Mouse (Mus musculus): ENCODE data around the gene Fahd1. TPM values are rescaled to one million over a fixed set of nuclear protein-coding genes. Genes with fewer than 3 reads are reported as not detected.

Fahd1 gene
- total and polyA plus RNA-seq, 3 experiments = 11.7 to 43.4 (median 25.4) TPM

GRCm38 (mm10) chr17:24847386-24847785, 2.8 kb downstream of the Fahd1 start:
- no peak for DNase-seq

DNA sequence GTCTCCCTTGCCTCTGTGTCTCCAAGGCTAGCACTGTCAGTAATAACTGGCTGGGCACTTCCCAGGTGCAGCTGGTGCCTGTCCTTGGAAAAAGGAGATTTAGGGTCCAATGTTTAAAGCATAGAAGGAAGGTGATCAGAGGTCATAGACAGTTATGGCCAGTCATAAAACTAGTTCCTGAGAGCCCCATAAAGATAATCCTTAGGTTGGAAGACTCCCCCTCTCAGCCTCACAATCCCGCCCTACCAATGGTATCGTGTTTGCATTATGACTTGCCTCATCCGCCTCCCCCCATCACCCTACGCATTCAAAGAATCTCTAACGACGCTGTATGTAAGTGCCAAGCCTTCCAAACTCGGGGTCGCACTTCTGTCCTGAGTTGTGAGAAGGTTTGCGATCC, 5.6 kb downstream of the Fahd1 start:
- no peak for DNase-seq

- no peak for DNase-seq
These were observed 7.5 kb downstream of the Fahd1 start for GRCm38 (mm10) chr17:24842631-24843030.

GRCm38 (mm10) chr17:24841133-24841532, 9.0 kb downstream of the Fahd1 start:
- DNase-seq = no peak

- DNase-seq = peak; percentile 31
These were observed 9.8 kb downstream of the Fahd1 start for GRCm38 (mm10) chr17:24840341-24840740.

DNA sequence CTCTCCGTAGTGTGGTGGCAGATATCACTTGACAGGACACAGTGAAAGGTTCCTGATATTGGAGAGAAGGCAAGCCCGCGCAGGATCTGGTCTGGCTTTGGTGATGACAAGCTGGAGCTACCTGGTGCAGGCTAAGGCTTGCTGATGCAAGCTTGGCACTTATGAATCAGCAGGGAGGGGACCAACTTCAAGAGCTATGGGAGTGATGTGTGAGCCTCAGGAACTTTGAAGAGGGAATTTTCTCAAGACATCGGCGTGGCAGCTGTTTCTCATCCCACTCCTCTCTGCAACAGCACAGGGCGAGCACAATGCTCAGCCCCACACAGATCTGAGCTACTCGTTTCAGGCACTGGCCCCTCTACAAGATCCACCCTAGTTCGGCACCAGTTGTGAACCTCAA, 10.3 kb downstream of the Fahd1 start, which contains the start of gene Hagh:
TSS of gene Hagh (plus strand) at position 302 of the 400 bp plus-strand sequence.
- DNase-seq = no peak

DNA sequence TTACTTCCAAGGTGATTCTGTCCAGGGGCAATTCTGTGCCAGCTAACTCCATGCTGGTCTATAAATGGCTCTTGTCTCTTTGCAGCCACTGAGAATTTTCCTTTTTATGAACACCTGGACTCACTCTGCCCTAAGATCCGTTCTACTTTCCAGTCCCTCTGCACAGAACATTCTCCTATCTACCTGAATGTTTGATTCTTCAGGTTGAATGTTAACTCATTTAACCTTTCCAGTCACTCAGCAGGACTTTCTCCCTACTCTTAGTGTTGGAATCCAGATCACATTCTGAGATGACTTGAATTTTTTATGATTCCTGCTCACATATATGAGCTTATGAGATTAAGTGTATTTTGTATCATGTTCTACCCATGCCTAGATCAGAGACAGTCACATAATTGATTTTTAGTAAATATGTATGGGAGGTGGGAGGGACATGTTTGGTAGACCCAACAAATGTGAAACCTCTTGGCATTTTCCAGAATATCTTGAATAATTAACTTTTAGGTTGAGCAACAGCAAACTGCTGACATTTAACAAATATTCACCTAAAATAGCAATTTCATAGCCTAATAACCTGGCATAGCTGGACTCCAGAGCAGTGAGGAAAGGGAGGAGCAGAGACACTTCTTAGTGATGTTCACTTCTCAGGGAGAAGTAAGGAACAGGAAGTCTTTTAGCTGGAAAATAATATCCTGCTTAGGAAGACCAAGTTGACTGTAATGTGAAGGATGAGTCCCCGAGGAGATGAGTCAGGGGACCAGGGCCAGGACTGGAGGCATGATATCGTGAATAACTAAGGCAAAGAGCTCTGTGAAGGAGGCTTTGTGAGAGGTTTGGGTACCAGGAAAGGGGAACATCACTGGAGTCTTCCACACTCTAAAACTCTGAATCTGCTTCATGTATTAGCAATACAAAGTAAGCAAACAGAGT, 28.5 kb downstream of the Fahd1 start:
- peak; percentile 41 for DNase-seq

GRCm38 (mm10) chr17:24819469-24819868, 30.7 kb downstream of the Fahd1 start:
- DNase-seq = no peak

GRCm38 (mm10) chr17:24818172-24818571, 32.0 kb downstream of the Fahd1 start:
- no peak for DNase-seq

DNA sequence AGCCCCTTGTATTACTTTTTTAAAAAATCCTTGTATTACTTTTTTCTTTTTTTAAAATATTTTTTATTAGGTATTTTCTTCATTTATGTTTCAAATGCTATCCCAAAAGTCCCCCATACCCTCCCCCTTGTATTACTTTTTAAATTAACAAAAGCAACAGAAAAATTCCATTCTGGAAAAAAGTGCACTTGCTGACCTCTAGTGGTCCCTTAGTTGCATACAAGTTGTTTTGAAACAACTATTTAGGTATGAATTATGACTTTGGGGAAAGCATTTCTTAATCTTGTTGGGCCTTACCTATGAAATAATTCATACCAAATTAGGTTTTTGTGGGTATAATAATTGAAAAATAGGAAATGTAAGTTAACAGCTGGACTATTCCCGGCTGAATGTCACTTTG, 32.7 kb downstream of the Fahd1 start:
- no peak for DNase-seq

DNA sequence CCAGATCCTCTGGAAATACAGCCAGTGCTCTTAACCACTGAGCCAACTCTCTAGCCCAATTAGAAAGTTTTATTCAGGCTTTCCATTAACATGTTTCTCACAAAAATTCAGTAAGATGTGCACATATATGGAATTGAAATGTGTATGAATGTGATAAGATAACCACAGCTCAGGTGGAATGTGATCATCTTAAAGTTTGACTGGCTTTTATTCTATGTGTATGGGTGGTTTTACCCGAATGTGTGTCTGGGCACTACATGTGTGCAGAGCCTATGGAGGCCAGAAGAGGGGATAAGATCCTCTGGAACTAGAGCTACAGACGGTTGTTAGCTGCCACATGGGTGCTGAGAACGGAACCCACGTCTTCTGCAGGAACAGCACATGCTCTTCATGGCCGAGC, 34.9 kb downstream of the Fahd1 start:
- DNase-seq = no peak

GRCm38 (mm10) chr17:24812215-24812614, 37.9 kb downstream of the Fahd1 start:
- DNase-seq = no peak

GRCm38 (mm10) chr17:24811211-24811610, 39.0 kb downstream of the Fahd1 start:
- DNase-seq = no peak

DNA sequence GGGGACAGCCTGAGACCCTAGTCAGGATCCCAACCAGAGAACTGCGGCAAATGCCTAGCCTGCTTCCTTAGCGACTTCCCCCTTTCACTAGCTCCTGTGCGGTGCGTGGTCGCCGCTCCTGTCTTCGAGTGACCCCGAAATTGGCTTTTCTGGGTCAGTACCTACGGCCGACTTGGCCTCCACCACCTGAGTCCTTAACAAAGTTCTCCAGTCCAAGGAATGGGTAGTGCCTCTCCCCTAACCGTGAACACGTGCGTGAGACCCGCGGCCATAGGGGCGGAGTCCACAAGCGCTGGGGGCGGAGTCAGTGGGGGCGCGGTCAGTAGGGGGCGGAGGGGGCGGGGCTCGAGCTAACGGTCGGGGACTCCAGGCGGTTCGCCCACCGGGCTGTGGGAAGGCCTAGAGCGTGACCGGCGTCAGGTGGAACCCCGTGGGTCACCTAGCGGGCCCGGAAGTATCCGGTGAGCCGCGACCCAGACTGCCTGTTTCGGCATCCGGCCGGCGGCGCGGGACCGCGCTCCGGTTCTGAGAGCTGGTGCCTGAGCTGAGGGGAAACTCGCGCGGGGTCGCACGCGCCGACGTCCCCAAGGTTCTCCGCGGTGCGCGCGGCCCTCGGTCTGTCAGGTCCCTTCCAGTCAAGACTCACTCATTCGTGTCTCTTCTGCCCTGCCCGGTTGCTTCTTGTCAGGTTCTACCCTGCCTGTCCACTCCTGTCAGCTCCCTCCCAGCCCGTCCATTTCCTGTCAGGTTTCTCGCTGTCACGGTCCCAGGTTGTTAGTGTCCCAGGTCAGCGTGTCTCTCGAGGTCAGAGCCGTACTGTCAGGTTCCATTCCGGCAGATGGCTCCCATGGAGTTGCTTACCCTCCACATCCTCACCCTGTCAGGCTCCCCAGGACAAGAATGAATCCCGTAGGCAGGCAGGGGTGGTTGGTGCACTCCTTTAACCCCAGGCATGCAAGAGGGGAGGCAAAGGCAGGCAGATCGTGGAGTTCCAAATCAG, 45.9 kb downstream of the Fahd1 start, which contains the start of gene Meiob:
TSS of gene Meiob (plus strand) at position 338 of the 1,000 bp plus-strand sequence.
- DNase-seq = peak; percentile 88

- no peak for DNase-seq
These were observed 49.6 kb downstream of the Fahd1 start for GRCm38 (mm10) chr17:24800524-24800923.

GRCm38 (mm10) chr17:24799476-24799875, 50.7 kb downstream of the Fahd1 start:
- DNase-seq = peak; percentile 42

Other genes starting within 250 kb of the Fahd1 start
- 100 to 1,000 TPM in 1 of 2 experiments, 10 to 100 TPM in 1; 83.5 to 110 TPM for gene Tsc2, start 217.7 kb downstream of the Fahd1 start, total RNA-seq (2021)
- 160 and 180 TPM in 2 replicates for gene Tsc2, start 217.7 kb downstream of the Fahd1 start, polyA plus RNA-seq (2012; rRNA removed)
- 10 to 100 TPM in 1 of 2 experiments, 1 to 10 TPM in 1; 4.8 to 10.1 TPM for gene Nthl1, start 217.7 kb downstream of the Fahd1 start, total RNA-seq (2021)
- gene Nthl1, start 217.7 kb downstream of the Fahd1 start, polyA plus RNA-seq (2012; rRNA removed) = 9.4 and 13.8 TPM in 2 replicates
- 10 to 100 TPM; 51.8 to 76.0 TPM for gene Slc9a3r2, start 200.0 kb downstream of the Fahd1 start, total RNA-seq (2021)
- gene Slc9a3r2, start 200.0 kb downstream of the Fahd1 start, polyA plus RNA-seq (2012; rRNA removed) = 120 and 150 TPM in 2 replicates
- gene Npw, start 191.9 kb downstream of the Fahd1 start, total RNA-seq (2021) = not detected
- gene Npw, start 191.9 kb downstream of the Fahd1 start, polyA plus RNA-seq (2012; rRNA removed) = 0.60 and 2.4 TPM in 2 replicates
- gene Zfp598, start 180.7 kb downstream of the Fahd1 start, total RNA-seq (2021) = 10 to 100 TPM; 40.8 to 51.3 TPM
- gene Zfp598, start 180.7 kb downstream of the Fahd1 start, polyA plus RNA-seq (2012; rRNA removed) = 86.0 and 99.0 TPM in 2 replicates
- gene Syngr3, start 160.4 kb downstream of the Fahd1 start, total RNA-seq (2021) = 1 to 10 TPM; 2.0 to 2.4 TPM
- gene Syngr3, start 160.4 kb downstream of the Fahd1 start, polyA plus RNA-seq (2012; rRNA removed) = 2.1 and 5.3 TPM in 2 replicates
- gene Gfer, start 154.2 kb downstream of the Fahd1 start, total RNA-seq (2021) = 10 to 100 TPM; 37.7 to 41.6 TPM
- gene Gfer, start 154.2 kb downstream of the Fahd1 start, polyA plus RNA-seq (2012; rRNA removed) = 40.7 and 43.1 TPM in 2 replicates
- gene Noxo1, start 154.1 kb downstream of the Fahd1 start, total RNA-seq (2021) = 1 to 10 TPM; 2.8 to 6.4 TPM
- gene Noxo1, start 154.1 kb downstream of the Fahd1 start, polyA plus RNA-seq (2012; rRNA removed) = 4.9 and 9.4 TPM in 2 replicates
- gene Tbl3, start 142.7 kb downstream of the Fahd1 start, total RNA-seq (2021) = 10 to 100 TPM; 27.9 to 41.1 TPM
- gene Tbl3, start 142.7 kb downstream of the Fahd1 start, polyA plus RNA-seq (2012; rRNA removed) = 49.0 and 63.2 TPM in 2 replicates
- not detected for gene Rnf151, start 132.3 kb downstream of the Fahd1 start, total RNA-seq (2021)
- gene Rnf151, start 132.3 kb downstream of the Fahd1 start, polyA plus RNA-seq (2012; rRNA removed) = 0.25 and 0.61 TPM in 2 replicates
- gene Rps2, start 132.2 kb downstream of the Fahd1 start, total RNA-seq (2021) = 100 to 1,000 TPM; 718 to 903 TPM
- gene Rps2, start 132.2 kb downstream of the Fahd1 start, polyA plus RNA-seq (2012; rRNA removed) = 2,302 and 2,907 TPM in 2 replicates
- 100 to 1,000 TPM; 242 to 306 TPM for gene Ndufb10, start 125.9 kb downstream of the Fahd1 start, total RNA-seq (2021)
- 277 and 298 TPM in 2 replicates for gene Ndufb10, start 125.9 kb downstream of the Fahd1 start, polyA plus RNA-seq (2012; rRNA removed)
- gene Rpl3l, start 122.5 kb downstream of the Fahd1 start, total RNA-seq (2021) = under 1 TPM in 1 of 2 experiments, not detected in 1; 0.28 TPM
- gene Rpl3l, start 122.5 kb downstream of the Fahd1 start, polyA plus RNA-seq (2012; rRNA removed) = 0.17 TPM in 1 of 2 replicates, not detected in the other
- gene Msrb1, start 113.7 kb downstream of the Fahd1 start, total RNA-seq (2021) = 100 to 1,000 TPM in 1 of 2 experiments, 10 to 100 TPM in 1; 95.7 to 101 TPM
- 108 and 118 TPM in 2 replicates for gene Msrb1, start 113.7 kb downstream of the Fahd1 start, polyA plus RNA-seq (2012; rRNA removed)
- gene Hs3st6, start 97.4 kb downstream of the Fahd1 start, total RNA-seq (2021) = 1 to 10 TPM; 1.8 to 1.9 TPM
- gene Hs3st6, start 97.4 kb downstream of the Fahd1 start, polyA plus RNA-seq (2012; rRNA removed) = 7.5 TPM in 2 replicates
- gene Meiob, start 46.1 kb downstream of the Fahd1 start, total RNA-seq (2021) = 1 to 10 TPM in 1 of 2 experiments, under 1 TPM in 1; 0.86 to 1.5 TPM
- not detected in 2 replicates for gene Meiob, start 46.1 kb downstream of the Fahd1 start, polyA plus RNA-seq (2012; rRNA removed)
- 100 to 1,000 TPM; 102 to 123 TPM for gene Hagh, start 10.2 kb downstream of the Fahd1 start, total RNA-seq (2021)
- 115 and 137 TPM in 2 replicates for gene Hagh, start 10.2 kb downstream of the Fahd1 start, polyA plus RNA-seq (2012; rRNA removed)
- 1 to 10 TPM; 5.5 to 6.7 TPM for gene Igfals, start 15.6 kb upstream of the Fahd1 start, total RNA-seq (2021)
- gene Igfals, start 15.6 kb upstream of the Fahd1 start, polyA plus RNA-seq (2012; rRNA removed) = 11.2 and 18.5 TPM in 2 replicates
- 10 to 100 TPM; 53.1 to 56.6 TPM for gene Nubp2, start 36.0 kb upstream of the Fahd1 start, total RNA-seq (2021)
- gene Nubp2, start 36.0 kb upstream of the Fahd1 start, polyA plus RNA-seq (2012; rRNA removed) = 38.5 and 55.9 TPM in 2 replicates
- gene Spsb3, start 36.3 kb upstream of the Fahd1 start, total RNA-seq (2021) = 10 to 100 TPM; 30.8 to 33.1 TPM
- gene Spsb3, start 36.3 kb upstream of the Fahd1 start, polyA plus RNA-seq (2012; rRNA removed) = 144 and 179 TPM in 2 replicates
- 10 to 100 TPM; 39.9 to 48.0 TPM for gene Eme2, start 44.7 kb upstream of the Fahd1 start, total RNA-seq (2021)
- 58.3 and 58.4 TPM in 2 replicates for gene Eme2, start 44.7 kb upstream of the Fahd1 start, polyA plus RNA-seq (2012; rRNA removed)
- gene Mrps34, start 44.8 kb upstream of the Fahd1 start, total RNA-seq (2021) = 100 to 1,000 TPM; 130 to 150 TPM
- 547 and 570 TPM in 2 replicates for gene Mrps34, start 44.8 kb upstream of the Fahd1 start, polyA plus RNA-seq (2012; rRNA removed)
- gene Nme3, start 46.1 kb upstream of the Fahd1 start, total RNA-seq (2021) = 10 to 100 TPM; 70.1 to 73.7 TPM
- gene Nme3, start 46.1 kb upstream of the Fahd1 start, polyA plus RNA-seq (2012; rRNA removed) = 116 and 124 TPM in 2 replicates
- gene Mapk8ip3, start 86.6 kb upstream of the Fahd1 start, total RNA-seq (2021) = 100 to 1,000 TPM in 1 of 2 experiments, 10 to 100 TPM in 1; 86.6 to 129 TPM
- gene Mapk8ip3, start 86.6 kb upstream of the Fahd1 start, polyA plus RNA-seq (2012; rRNA removed) = 205 and 241 TPM in 2 replicates
- 10 to 100 TPM; 26.7 to 39.1 TPM for gene Jpt2, start 110.3 kb upstream of the Fahd1 start, total RNA-seq (2021)
- gene Jpt2, start 110.3 kb upstream of the Fahd1 start, polyA plus RNA-seq (2012; rRNA removed) = 2.3 and 4.6 TPM in 2 replicates
- 10 to 100 TPM; 17.8 to 18.2 TPM for gene Cramp1l, start 165.4 kb upstream of the Fahd1 start, total RNA-seq (2021)
- gene Cramp1l, start 165.4 kb upstream of the Fahd1 start, polyA plus RNA-seq (2012; rRNA removed) = 15.4 and 16.7 TPM in 2 replicates
- 10 to 100 TPM; 27.8 to 28.0 TPM for gene Ift140, start 165.7 kb upstream of the Fahd1 start, total RNA-seq (2021)
- 20.9 and 21.8 TPM in 2 replicates for gene Ift140, start 165.7 kb upstream of the Fahd1 start, polyA plus RNA-seq (2012; rRNA removed)
- gene Tmem204, start 233.2 kb upstream of the Fahd1 start, total RNA-seq (2021) = 10 to 100 TPM; 32.2 to 44.8 TPM
- gene Tmem204, start 233.2 kb upstream of the Fahd1 start, polyA plus RNA-seq (2012; rRNA removed) = 59.2 and 64.1 TPM in 2 replicates